Mouse (Mus musculus): ENCODE results near the gene Eci1. TPM values are rescaled to one million over a fixed set of nuclear protein-coding genes. Genes with fewer than 3 reads are reported as not detected.

Eci1 gene
- total and polyA plus RNA-seq, 2 experiments from 2014 or later, result 595 to 624 TPM

DNA sequence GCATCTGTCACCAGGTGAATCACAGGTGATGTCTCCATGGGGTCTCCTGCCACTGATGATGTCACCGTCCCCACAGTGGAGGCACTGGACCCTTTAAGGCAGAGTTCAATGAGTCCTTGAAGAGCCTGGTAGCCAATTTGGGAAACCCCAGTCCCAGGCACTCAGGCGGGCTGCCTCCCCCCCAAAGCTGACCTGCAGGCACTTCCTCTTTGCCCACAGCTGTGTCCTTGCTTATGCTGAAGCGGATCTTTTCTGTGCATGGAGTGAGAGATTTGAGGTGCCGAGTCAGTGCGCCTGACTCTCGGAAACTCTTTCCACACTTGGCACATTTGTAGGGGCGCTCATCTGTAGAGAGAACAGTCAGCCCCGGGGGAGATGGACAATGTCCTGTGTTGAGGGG lies 20.1 kb downstream of the Eci1 start:
- no peaks in the 10 kb centered on the region for H3K27me3 ChIP-seq (ENCODE audit: control insufficient read depth, insufficient read depth, low read length)
- H3K4me2 ChIP-seq (ENCODE audit: low read depth, low read length), result no peak overlapping the region
- no peak overlapping the region for H3K9ac ChIP-seq (replicated peaks; ENCODE audit: low read depth, low read length)
- no peak overlapping the region for H3K4me3 ChIP-seq (ENCODE audit: low read depth, low read length)
- no peaks in the 10 kb centered on the region for H3K9me3 ChIP-seq (replicated peaks; ENCODE audit: control insufficient read depth, low read length)
- TF ChIP-seq EP300 (IDR thresholded peaks at IDR 0.05; ENCODE audit: low read depth) (no peak), CTCF (IDR thresholded peaks at IDR 0.05; ENCODE audit: low read depth) (no peak)
- no peak for DNase-seq (ENCODE audit: low spot score)
- no peak overlapping the region for H3K27ac ChIP-seq (ENCODE audit: low read depth)
- ATAC-seq (ENCODE audit: insufficient read depth, low read depth), result no peak
- peaks cover 87% of the 10 kb centered on the region for H3K36me3 ChIP-seq (replicated peaks; ENCODE audit: control insufficient read depth, insufficient read depth, low read length)
- WGBS, result 90% methylated on average over 8 of the region's 8 CpGs
- H3K4me1 ChIP-seq (ENCODE audit: control insufficient read depth, insufficient read depth), result no peaks in the 10 kb centered on the region

DNA sequence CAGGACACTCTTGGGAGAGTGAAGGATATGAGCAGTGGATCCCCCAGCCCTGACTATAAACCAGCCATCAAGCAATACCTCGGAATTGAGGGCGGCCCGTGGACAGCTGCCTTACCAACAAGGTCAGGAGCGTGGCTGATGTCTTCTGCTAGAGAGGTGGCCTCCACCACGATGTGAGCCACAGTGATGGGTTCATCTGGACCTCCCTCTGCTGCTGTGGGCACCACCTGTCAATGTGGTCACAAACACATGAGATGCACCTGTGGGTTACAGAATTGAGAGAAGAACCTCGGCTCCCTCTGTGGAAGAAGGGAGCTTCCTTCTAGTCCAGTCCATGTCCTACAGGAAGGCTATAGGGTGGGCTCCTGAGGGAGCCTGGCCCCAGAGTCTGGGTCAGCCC lies 23.1 kb downstream of the Eci1 start:
- H3K9ac ChIP-seq (replicated peaks; ENCODE audit: low read depth, low read length), result no peak overlapping the region
- H3K27ac ChIP-seq (ENCODE audit: low read depth), result no peak overlapping the region
- no peaks in the 10 kb centered on the region for H3K27me3 ChIP-seq (ENCODE audit: control insufficient read depth, insufficient read depth, low read length)
- H3K4me1 ChIP-seq (ENCODE audit: control insufficient read depth, insufficient read depth), result peaks cover 13% of the 10 kb centered on the region
- TF ChIP-seq CTCF (IDR thresholded peaks at IDR 0.05; ENCODE audit: low read depth) (no peak), EP300 (IDR thresholded peaks at IDR 0.05; ENCODE audit: low read depth) (no peak)
- ATAC-seq (ENCODE audit: insufficient read depth, low read depth), result no peak
- WGBS, result 88% methylated on average over 6 of the region's 6 CpGs
- no peaks in the 10 kb centered on the region for H3K9me3 ChIP-seq (replicated peaks; ENCODE audit: control insufficient read depth, low read length)
- peaks cover 69% of the 10 kb centered on the region for H3K36me3 ChIP-seq (replicated peaks; ENCODE audit: control insufficient read depth, insufficient read depth, low read length)
- H3K4me3 ChIP-seq (ENCODE audit: low read depth, low read length), result no peak overlapping the region
- H3K4me2 ChIP-seq (ENCODE audit: low read depth, low read length), result no peak overlapping the region
- DNase-seq (ENCODE audit: low spot score), result no peak

DNA sequence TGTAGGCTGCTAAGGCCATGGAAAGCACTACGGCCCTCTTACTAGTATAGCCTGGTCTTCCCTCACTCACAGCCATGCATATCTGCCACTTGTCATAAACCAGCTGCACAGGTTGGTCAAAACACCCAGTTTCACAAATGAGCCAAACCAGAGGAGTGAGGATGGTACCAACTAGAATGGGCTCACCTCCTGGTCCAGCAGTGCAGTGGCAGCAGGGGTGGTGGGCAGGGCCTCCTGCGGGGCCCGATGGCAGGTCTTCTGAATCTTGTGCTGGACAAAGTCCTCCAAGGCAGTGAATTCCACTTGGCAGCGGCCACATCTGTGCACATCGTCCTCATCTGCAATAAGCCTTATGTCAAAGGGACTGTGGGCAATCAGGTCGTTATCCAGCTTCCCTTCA lies 24.8 kb downstream of the Eci1 start:
- H3K27me3 ChIP-seq (ENCODE audit: control insufficient read depth, insufficient read depth, low read length), result no peaks in the 10 kb centered on the region
- no peak overlapping the region for H3K4me3 ChIP-seq (ENCODE audit: low read depth, low read length)
- no peak overlapping the region for H3K4me2 ChIP-seq (ENCODE audit: low read depth, low read length)
- no peak for ATAC-seq (ENCODE audit: insufficient read depth, low read depth)
- H3K9me3 ChIP-seq (replicated peaks; ENCODE audit: control insufficient read depth, low read length), result no peaks in the 10 kb centered on the region
- no peak for DNase-seq (ENCODE audit: low spot score)
- no peak for TF ChIP-seq CTCF (IDR thresholded peaks at IDR 0.05; ENCODE audit: low read depth)
- TF ChIP-seq EP300 (IDR thresholded peaks at IDR 0.05; ENCODE audit: low read depth), result no peak
- H3K9ac ChIP-seq (replicated peaks; ENCODE audit: low read depth, low read length), result no peak overlapping the region
- peaks cover 51% of the 10 kb centered on the region for H3K36me3 ChIP-seq (replicated peaks; ENCODE audit: control insufficient read depth, insufficient read depth, low read length)
- 91% methylated on average over 6 of the region's 6 CpGs for WGBS
- peaks cover 18% of the 10 kb centered on the region for H3K4me1 ChIP-seq (ENCODE audit: control insufficient read depth, insufficient read depth)
- no peak overlapping the region for H3K27ac ChIP-seq (ENCODE audit: low read depth)

DNA sequence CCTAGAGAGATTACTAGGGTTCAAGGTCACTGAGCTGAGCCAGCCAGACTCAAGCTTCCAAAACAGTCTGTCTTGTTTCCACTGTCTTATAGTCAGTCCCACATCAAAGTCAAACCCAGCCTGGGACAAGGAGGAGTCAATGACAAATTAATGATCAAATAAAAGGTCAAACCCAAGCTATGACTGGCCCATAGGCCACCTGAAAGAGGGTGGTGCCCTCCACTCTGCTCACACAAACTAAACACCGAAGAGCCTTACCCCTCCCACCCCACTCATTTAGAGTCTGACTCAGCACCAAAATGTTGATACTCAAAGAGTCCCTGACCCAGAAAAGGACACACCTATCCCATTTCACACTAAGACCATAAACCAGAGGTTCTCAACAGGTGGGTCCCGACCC lies 26.9 kb downstream of the Eci1 start:
- peaks cover 30% of the 10 kb centered on the region for H3K36me3 ChIP-seq (replicated peaks; ENCODE audit: control insufficient read depth, insufficient read depth, low read length)
- DNase-seq (ENCODE audit: low spot score) (no peak), ATAC-seq (ENCODE audit: insufficient read depth, low read depth) (no peak)
- no peak overlapping the region for H3K9ac ChIP-seq (replicated peaks; ENCODE audit: low read depth, low read length)
- peaks cover 18% of the 10 kb centered on the region for H3K4me1 ChIP-seq (ENCODE audit: control insufficient read depth, insufficient read depth)
- no peak overlapping the region for H3K4me3 ChIP-seq (ENCODE audit: low read depth, low read length)
- no peaks in the 10 kb centered on the region for H3K27me3 ChIP-seq (ENCODE audit: control insufficient read depth, insufficient read depth, low read length)
- H3K4me2 ChIP-seq (ENCODE audit: low read depth, low read length), result 0 out of 2 replicates have a peak overlapping the region, but pooled peaks have one; percentile 69
- TF ChIP-seq EP300 (IDR thresholded peaks at IDR 0.05; ENCODE audit: low read depth) (no peak), CTCF (IDR thresholded peaks at IDR 0.05; ENCODE audit: low read depth) (no peak)
- H3K9me3 ChIP-seq (replicated peaks; ENCODE audit: control insufficient read depth, low read length), result no peaks in the 10 kb centered on the region
- no peak overlapping the region for H3K27ac ChIP-seq (ENCODE audit: low read depth)
- WGBS, result 87% methylated on average over 2 of the region's 2 CpGs

DNA sequence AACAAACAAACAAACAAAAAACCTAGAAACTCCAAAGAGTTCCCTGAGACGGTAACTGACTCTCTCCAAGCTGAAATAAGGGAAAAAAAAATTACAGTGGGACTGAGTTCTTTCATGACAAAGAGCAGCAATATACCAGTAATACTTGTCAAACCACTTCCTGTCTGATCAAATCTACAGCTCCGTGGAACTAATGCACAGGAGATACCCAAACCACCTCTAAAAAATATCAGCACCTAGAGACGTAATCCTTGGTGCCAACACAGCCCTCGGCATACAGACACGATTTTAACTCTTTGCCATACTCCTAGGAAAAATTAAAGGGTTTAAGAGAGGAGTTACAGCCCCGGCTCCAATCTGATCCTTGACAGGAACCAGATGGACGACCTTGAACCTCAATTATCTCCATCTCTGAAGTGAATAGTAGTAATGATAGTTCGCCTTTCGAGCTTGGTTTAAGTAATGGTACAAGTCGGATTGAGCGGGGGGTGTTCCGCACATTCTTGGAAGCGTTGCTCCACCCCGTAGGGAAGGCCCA lies 27.8 kb downstream of the Eci1 start:
- Histone ChIP-seq H3K36me3 (replicated peaks; ENCODE audit: control insufficient read depth, insufficient read depth, low read length) (peaks cover 21% of the 10 kb centered on the region), H3K27me3 (ENCODE audit: control insufficient read depth, insufficient read depth, low read length) (no peaks in the 10 kb centered on the region), H3K4me1 (ENCODE audit: control insufficient read depth, insufficient read depth) (peaks cover 18% of the 10 kb centered on the region), H3K27ac (ENCODE audit: low read depth) (peak overlapping the region; percentile 97), H3K4me3 (ENCODE audit: low read depth, low read length) (peak overlapping the region; percentile 85), H3K4me2 (ENCODE audit: low read depth, low read length) (peak overlapping the region; percentile 69), H3K9me3 (replicated peaks; ENCODE audit: control insufficient read depth, low read length) (no peaks in the 10 kb centered on the region), H3K9ac (replicated peaks; ENCODE audit: low read depth, low read length) (peak overlapping the region; percentile 93)
- WGBS, result 4% methylated on average over 14 of the region's 14 CpGs
- DNase-seq (ENCODE audit: low spot score), result no peak
- no peak for TF ChIP-seq CTCF (IDR thresholded peaks at IDR 0.05; ENCODE audit: low read depth)
- ATAC-seq (ENCODE audit: insufficient read depth, low read depth), result no peak
